Mouse (Mus musculus) gastrocnemius, adult 18-20 months (tissue): ENCODE measurements at regions not wholly inside any gene's neighbourhood (a gene's known extent, or its start where the extent isn't known, plus 50 kb on each side); places are given as distances from the start of the nearest gene placed in this dataset.

Source experiments
- DNase-seq: peaks from one replicate; pipeline ENCODE4 v3.0.0; 2021; ENCODE audit warnings: low spot score

DNA sequence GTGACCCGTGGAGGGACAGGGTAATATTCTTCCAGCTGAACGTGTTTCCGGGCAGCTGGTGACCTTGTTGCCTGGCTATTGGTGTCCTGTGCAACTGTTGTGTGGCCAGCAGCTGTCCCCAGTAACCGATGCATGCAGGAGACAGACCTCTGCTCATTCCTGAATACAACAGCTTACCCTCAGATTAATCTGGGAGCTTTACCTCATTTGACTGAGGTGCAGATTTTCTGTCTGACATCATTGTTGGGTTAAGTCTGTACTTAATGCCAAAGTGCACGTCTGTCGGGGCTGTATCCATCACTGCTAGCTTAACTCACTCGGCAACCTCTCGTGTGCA is 119.6 kb upstream of the Mpp6 start:
- DNase-seq, result no peak

DNA sequence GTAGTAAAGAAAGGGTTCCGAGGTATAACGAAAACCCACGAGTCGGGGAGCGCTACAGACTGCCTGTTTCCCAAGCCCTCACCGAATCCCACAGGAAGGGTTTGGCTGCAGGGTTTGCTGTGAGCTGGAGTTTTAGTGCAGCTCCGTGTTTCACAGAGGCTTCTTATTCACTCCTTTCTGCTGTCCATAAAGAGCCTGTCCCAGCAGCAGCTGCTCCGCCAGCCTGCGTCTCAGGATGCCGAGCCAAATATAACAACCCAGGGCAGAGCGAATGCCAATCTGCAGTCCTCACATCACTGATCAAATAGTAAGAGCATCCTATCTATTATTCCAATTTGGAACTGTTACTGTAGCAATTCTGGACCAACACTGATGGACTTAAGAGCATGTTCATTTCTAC is 110.7 kb upstream of the Mpp6 start:
- DNase-seq, result no peak

DNA sequence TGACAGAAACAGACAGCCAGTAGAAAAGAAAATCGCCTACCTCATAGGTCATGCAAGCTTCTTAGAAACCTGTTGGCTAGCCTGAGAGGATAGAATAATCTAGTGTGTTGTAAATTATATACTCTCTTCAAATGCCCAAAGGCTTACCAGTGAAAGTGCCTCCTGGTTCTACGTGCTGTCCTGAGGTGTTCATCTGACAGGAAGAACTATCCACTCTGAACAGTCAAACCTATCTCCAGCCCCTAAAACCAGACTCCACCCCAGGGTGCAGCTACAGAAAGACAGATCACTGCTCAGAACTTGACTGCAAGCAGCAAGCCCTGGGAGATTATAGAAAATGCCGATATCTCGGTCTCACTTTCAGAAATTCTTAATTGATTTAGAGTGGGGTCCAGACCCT is 102.0 kb upstream of the Mpp6 start:
- DNase-seq, result no peak

GRCm38 (mm10) chr6:50008869-50009268 is 101.2 kb upstream of the Mpp6 start:
- no peak for DNase-seq

DNA sequence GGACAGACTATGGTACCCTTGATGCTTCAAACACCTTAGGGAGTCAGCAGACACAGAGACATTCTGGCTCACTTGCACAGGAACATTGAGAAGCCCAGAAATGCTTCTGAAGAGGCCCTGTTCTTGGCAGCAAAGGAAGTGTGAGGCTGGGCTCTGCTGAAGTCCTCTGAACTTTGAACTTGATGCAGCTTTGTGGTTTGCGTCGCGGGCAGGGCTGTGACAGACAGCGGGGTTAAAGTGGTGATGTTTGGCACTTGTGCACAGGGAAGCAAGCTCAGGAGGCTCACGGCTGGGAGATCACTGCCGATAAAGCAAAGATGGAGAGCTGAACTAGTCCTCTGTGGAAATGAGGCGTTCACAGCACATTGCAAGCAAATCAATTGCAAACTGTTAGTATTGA is 100.7 kb upstream of the Mpp6 start:
- DNase-seq, result no peak

GRCm38 (mm10) chr6:50009856-50010255 is 100.2 kb upstream of the Mpp6 start:
- DNase-seq, result no peak

DNA sequence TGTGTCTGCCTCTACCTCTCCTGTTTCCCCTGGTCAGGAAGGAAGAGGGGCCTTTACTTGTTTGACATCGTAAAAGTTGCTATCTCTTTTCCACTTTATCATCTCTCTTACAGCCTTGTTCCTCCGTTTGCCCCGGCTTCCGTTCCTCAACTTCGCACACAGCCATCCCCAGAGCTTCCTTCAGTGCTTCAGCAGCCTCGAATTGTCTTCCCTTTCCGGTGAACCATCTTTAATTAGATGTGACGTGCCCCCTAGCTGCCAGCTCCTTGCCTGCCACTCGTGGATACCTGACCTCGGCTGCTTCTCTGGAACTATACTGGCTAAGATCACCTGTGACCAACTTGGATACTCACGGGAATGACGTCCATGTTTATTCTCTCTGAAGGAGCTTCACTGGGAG is 99.0 kb upstream of the Mpp6 start:
- no peak for DNase-seq

GRCm38 (mm10) chr6:50011746-50012453 is 98.1 kb upstream of the Mpp6 start:
- DNase-seq, result no peak

DNA sequence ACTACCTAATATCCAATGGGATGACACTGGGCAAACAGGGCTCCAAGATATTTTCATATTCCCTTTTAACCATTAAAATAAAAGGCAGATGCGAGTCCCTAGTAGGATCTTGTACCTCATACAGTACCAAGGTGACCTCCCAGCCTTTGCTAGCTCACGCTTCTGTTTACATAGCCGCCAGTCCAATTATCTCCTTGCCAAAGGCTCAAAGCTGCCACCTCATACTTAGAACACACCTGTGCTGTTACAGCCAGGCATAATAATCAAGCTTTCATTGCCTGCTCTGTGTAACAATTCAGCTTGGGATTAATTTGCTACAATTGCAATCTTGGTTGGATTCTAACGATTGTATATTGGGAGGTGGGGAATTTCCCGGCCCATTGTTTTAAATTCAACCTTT is 97.0 kb upstream of the Mpp6 start:
- no peak for DNase-seq

DNA sequence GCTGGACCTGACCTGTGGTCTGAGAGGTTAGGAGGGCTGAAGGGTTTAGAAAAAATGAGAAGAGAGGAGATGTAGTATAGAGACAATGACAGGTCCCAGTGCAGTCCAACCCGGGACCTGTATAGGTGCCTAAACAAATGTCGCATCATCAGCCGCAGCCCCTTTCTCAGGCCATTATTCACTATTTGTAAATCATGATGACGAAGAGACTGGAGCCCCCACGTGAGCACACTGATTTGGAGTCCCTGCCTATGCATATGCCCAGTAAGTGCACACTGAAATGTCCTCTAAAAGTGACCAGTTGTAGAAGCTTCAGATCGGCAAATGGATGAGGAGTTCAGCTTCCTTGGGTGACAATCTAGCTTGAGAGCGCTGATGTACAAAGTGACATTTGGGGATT is 96.2 kb upstream of the Mpp6 start:
- DNase-seq, result no peak

DNA sequence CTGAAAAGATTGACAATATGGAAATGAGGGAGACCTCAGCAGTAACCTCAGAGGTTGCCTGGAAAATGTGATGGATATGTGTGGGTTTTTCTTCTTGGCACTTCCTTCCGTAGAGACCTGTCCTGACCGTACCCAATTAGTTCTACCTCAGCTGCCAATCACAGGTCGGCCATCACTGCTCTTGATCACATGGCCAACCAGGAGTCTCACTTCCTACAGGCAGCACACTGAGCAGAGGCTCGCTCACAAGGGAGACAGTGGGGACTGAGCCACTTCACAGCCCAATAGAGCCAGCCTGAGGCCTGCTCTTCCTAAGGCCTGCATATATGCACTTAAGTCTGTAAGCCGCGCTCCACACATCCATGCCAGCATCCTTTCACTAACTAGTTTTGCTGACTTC is 82.1 kb upstream of the Mpp6 start:
- DNase-seq, result no peak

GRCm38 (mm10) chr6:50029895-50030515 is 80.0 kb upstream of the Mpp6 start:
- DNase-seq, result no peak

DNA sequence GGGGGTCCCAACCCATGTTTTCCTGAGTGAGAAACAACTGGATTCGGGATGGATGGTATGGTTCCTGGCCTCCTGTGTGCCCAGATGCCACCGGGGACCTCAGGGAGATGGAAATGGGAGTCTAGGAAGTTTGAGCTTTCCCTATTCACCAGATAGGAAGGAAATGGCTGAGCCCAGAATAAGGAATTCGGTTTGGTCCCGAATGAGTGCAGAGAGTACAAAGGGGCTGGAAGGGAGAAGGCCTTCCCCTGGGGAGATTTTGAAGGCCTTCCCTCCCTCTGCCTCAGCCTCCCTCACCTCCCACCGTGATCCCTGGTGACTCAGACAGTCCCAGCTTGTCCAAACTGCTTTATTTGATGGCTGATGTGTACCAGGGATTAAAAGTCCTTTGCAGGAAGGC is 78.7 kb upstream of the Mpp6 start:
- no peak for DNase-seq

GRCm38 (mm10) chr6:50032894-50033595 is 77.0 kb upstream of the Mpp6 start:
- no peak for DNase-seq

- peak; percentile 7 for DNase-seq
Measured at GRCm38 (mm10) chr6:50037614-50038013, 72.4 kb upstream of the Mpp6 start.

DNA sequence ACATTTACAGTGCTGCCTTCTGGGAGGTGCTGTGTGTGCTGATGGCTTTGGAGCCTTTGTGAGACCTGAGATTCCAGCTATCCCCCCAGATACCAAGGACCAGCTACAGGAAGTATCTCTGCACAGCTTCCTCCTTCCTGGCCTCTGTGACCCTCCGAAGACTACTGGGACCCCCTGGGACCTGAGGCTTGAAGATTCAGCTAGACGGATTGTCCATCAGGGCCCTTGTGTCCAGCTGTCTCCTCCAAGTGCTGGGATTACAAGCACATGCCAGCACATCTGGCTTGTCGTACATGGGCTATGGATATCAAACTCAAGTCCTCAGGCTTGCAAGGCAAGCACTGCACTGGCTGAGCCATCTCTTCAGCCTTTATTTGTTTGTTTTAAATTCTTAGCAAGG is 71.7 kb upstream of the Mpp6 start:
- DNase-seq, result peak; percentile 41

GRCm38 (mm10) chr6:50041044-50041443 is 69.0 kb upstream of the Mpp6 start:
- no peak for DNase-seq

DNA sequence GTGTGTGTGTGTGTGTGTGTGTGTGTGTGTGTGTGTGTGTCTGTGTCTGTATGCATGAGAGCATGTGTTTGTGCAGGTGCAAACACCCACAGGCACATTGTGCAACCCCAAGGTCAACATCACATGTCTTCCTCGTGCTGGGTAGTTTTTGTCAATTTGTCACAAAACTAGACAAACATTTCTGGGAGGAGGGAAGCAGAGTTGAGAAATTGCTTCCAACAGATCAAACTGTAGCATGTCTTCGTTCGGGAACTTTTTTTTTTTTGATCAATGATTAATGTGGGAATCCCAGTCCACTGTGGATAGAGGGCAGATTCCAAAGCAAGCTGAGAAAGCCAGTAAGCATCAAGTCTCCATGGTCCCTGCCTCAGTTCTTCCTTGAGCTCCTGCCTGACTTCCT is 67.9 kb upstream of the Mpp6 start:
- DNase-seq, result no peak

- DNase-seq, result no peak
Measured at GRCm38 (mm10) chr6:50044165-50044564, 65.9 kb upstream of the Mpp6 start.

GRCm38 (mm10) chr6:50046721-50047120 is 63.3 kb upstream of the Mpp6 start:
- DNase-seq, result no peak

DNA sequence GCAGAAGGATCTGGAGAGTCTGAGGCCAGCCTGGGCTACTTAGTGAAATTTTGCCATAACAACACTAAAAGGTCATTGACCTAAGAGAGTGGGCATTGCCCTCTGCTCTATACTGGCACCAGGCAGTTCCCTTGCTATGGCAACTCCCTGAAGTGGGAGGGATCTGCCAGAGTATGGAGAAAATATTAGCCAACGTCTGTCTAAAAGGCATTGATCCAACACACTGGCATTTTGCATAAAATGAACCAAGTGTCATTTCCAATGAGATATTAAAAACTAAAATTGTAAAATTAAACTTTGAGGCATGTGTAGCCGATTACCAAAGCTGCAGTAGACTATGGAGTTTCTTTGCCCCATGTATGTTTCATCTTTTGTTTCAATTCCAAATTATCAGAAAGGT is 57.6 kb upstream of the Mpp6 start:
- no peak for DNase-seq

DNA sequence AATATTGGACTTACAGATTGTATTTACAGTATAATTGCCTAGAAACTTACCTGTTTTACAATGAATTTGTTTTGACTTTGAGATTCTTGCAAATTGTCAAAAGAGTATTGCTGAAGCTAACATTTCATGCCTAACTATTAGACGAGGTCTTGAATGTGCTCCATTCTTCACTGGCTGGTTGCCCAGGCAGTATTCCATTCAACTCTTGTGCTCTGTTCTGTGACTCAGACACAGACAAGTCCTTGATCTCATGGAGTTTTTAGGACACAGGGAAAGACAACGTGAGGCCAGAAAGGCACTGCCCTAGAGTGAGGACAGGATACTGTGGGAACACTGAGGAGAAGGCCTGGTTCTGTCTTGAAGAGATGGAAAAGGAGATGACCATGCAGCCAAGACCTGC is 57.0 kb upstream of the Mpp6 start:
- peak; percentile 47 for DNase-seq

- DNase-seq, result no peak
Measured at GRCm38 (mm10) chr6:50054233-50054632, 55.8 kb upstream of the Mpp6 start.
